Mouse (Mus musculus) neural tube, embryonic 15.5 days (tissue): Measurements from ENCODE around the gene Nampt. TPM values are rescaled to one million over a fixed set of nuclear protein-coding genes. Genes with fewer than 3 reads are reported as not detected.
A peak's percentile ranks its signal among the peaks of the same experiment; 100 is the strongest.

Experiments used
- ATAC-seq: fragments of 200-750 bp; cut with Nextera tagmentation; 2 replicates; pipeline ENCODE4 v1.8.0; 2017; ENCODE audit warnings: mild to moderate bottlenecking, moderate TSS enrichment, moderate library complexity; ENCODE audit not compliant: low FRiP score
- H3K27ac ChIP-seq: fragments of 300-500 bp; sonication (generic); replicated peaks from 2 replicates; pipeline ENCODE4 v1.5.1; 2015; ENCODE audit warnings: mild to moderate bottlenecking, inconsistent platforms
- H3K27me3 ChIP-seq: fragments of 300-500 bp; sonication (generic); replicated peaks from 2 replicates; pipeline ENCODE4 v1.6.1; 2015; ENCODE audit warnings: inconsistent platforms
- H3K36me3 ChIP-seq: fragments of 300-500 bp; sonication (generic); 2 replicates; pipeline ENCODE4 v1.6.1; 2015; ENCODE audit warnings: inconsistent platforms
- H3K4me1 ChIP-seq: fragments of 300-500 bp; sonication (generic); 2 replicates; pipeline ENCODE4 v1.6.1; 2015; ENCODE audit warnings: inconsistent platforms
- H3K4me2 ChIP-seq: fragments of 300-500 bp; sonication (generic); 2 replicates; pipeline ENCODE4 v1.6.1; 2015; ENCODE audit warnings: inconsistent platforms, mild to moderate bottlenecking, moderate library complexity
- H3K4me3 ChIP-seq: fragments of 300-500 bp; sonication (generic); replicated peaks from 2 replicates; pipeline ENCODE4 v1.5.1; 2015; ENCODE audit warnings: mild to moderate bottlenecking, inconsistent platforms
- H3K9ac ChIP-seq: fragments of 300-500 bp; sonication (generic); replicated peaks from 2 replicates; pipeline ENCODE4 v1.6.1; 2015; ENCODE audit warnings: mild to moderate bottlenecking, inconsistent platforms
- H3K9me3 ChIP-seq: fragments of 300-500 bp; sonication (generic); replicated peaks from 2 replicates; pipeline ENCODE4 v1.6.1; 2016; ENCODE audit warnings: inconsistent platforms
- WGBS: fragments of 180-500 bp; shearing (Covaris S2); methylation state at CpG from one replicate; pipeline ENCODE4 v1.1.7; 2015; ENCODE audit warnings: mixed read lengths; 5-methylcytosine and 5-hydroxymethylcytosine counted together
- polyA plus RNA-seq: library from polyadenylated mRNA; unstranded; fragments of >200 nt; fragmentation: Nextera tagmentation; extraction: Ambion mirVana; gene quantifications from 2 replicates; pipeline ENCODE4 v1.2.1, GENCODE M21; 2015

Nampt gene
- polyA plus RNA-seq, result 29.3 and 29.5 TPM in 2 replicates

DNA sequence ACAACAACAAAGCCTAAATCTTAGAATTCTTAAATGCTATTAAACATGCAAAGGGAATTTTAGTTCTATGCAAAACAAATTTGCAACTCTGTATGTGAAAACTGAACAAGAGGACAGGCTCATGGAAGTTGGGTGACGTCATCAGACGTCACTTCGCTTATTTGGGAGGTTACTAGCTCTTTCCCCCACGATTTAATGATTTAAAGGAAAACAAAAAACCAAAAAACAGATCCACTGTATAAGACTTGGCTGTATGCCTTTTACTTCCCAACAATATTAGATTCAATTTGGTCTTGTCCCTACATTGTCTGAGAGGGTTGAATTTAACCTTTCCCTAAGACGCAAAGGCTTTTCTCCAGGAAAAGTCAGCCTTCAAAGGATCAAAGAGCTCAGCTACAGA, at the start of gene Nampt:
TSS of gene Nampt (plus strand) at position 130 of the 400 bp plus-strand sequence.
- Histone ChIP-seq H3K9me3 (no peaks in the 10 kb centered on the region), H3K4me2 (peak within 1 kb of the TSS; percentile 64), H3K4me3 (peak within 1 kb of the TSS; percentile 90), H3K27ac (peak within 1 kb of the TSS; percentile 98), H3K9ac (peak within 1 kb of the TSS; percentile 73), H3K27me3 (no peaks in the 10 kb centered on the region), H3K4me1 (0 out of 2 replicates have a peak, but pooled peaks cover 5% of the 10 kb centered on the region), H3K36me3 (peaks cover 6% of the 10 kb centered on the region; the same call in 1 of the 2 replicates)
- 6% methylated on average over 5 of the region's 5 CpGs for WGBS
- peak; percentile 23 for ATAC-seq

DNA sequence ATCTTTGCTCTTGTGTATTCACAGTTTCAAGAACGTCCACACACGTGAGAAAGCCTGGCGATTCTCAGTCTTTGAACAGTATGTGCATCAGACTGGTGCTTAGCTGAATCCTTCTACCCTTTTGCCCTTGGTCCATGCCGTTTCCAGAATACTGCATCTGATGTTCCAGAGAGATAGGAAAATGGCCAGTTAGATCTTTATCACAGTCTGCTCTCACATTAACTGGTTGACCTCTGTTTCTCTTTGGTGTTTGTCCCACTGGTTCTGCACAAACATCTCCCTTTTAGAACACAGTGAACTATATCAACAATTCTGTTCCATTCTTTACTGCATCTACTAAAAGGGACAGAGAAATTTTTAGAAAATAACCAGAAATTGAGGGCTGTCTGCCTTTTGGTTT, 48.6 kb upstream of the Nampt start:
- ATAC-seq, result no peak
- H3K4me1 ChIP-seq, result no peaks in the 10 kb centered on the region
- no peaks in the 10 kb centered on the region for H3K36me3 ChIP-seq
- WGBS, result 86% methylated on average over 4 of the region's 4 CpGs
- no peaks in the 10 kb centered on the region for H3K9me3 ChIP-seq
- no peak overlapping the region for H3K4me3 ChIP-seq
- H3K4me2 ChIP-seq, result no peak overlapping the region
- H3K27ac ChIP-seq, result no peak overlapping the region
- no peaks in the 10 kb centered on the region for H3K27me3 ChIP-seq
- no peak overlapping the region for H3K9ac ChIP-seq

DNA sequence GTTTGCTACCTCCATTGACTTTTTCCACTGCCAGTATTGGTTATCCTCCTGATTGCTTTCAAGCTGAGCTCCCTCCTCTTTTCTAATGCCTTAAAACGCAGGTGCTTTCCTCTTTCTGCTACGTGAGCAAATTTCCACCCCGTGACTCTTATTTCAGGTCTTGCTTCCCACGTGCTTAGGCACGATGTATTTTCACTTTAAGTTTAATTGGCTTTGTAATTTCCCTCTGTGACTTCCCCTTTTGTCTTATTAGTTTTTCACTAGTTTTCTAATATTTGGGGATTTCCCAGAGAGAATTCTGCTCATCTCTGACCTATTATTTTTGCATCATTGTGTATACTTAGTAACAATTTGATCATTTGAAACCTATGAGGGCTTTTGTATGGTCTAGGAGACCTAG, 44.8 kb upstream of the Nampt start:
- Histone ChIP-seq H3K27ac (no peak overlapping the region), H3K4me1 (no peaks in the 10 kb centered on the region), H3K36me3 (no peaks in the 10 kb centered on the region), H3K27me3 (no peaks in the 10 kb centered on the region), H3K4me3 (no peak overlapping the region), H3K4me2 (no peak overlapping the region), H3K9ac (no peak overlapping the region), H3K9me3 (no peaks in the 10 kb centered on the region)
- 78% methylated on average over 5 of the region's 5 CpGs for WGBS
- ATAC-seq, result no peak

DNA sequence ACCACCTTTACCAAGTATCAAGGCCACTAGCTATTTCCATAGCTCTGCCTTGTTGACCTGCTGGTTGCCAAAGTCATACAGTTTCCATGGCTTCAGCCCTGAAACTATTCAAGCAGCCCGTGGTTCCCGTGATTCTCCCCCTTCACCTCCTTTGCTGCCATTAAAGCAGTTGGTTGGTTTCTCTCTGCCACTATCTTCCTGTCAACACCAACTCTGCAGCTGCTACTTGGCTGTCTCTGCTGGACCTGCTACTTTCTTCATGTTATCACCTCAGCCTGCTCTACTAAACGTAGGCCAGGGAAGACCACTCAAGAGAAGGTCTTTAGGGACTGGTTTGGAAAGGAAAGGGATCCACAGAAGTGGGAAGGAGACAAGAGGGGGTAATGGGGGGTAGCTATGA, 30.3 kb upstream of the Nampt start:
- Histone ChIP-seq H3K27ac (no peak overlapping the region), H3K4me2 (no peak overlapping the region), H3K4me3 (no peak overlapping the region), H3K36me3 (no peaks in the 10 kb centered on the region), H3K9ac (no peak overlapping the region), H3K4me1 (no peaks in the 10 kb centered on the region), H3K27me3 (no peaks in the 10 kb centered on the region), H3K9me3 (no peaks in the 10 kb centered on the region)
- no peak for ATAC-seq
- 78% methylated on average over 3 of the region's 3 CpGs for WGBS

DNA sequence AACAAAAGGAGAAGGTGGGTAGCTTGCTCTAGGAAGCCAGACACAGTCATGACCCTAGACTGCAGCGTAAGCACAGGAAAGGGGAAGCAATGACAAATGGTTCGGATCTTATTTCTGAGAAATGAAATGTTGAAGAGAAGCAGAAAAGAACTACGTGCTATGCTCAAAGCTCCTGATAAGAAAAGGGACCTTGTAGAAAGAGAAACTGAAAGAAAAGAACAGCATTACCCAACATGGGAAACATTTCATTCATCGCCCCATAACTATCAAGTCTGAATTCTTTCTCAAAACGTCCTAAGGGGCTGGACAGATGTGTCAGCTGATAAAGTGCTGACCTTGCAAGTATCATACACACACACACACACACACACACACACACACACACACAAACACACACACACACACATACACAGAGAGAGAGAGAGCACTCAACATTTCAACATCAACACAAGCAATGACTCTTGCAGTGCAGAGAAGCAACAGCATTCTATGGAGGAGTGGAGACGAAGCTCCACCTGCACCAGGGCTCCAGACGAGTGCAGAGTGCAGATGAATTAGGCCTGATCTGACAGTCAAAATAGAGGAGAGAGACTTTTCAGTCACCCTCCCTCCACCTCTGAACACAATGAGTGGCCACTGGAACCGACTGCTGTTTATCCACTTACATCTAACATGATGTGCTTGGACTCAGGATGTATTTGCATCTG, 23.4 kb upstream of the Nampt start:
- WGBS, result 76% methylated on average over 8 of the region's 8 CpGs
- H3K4me1 ChIP-seq, result no peaks in the 10 kb centered on the region
- no peaks in the 10 kb centered on the region for H3K9me3 ChIP-seq
- ATAC-seq, result no peak
- no peaks in the 10 kb centered on the region for H3K36me3 ChIP-seq
- H3K27me3 ChIP-seq, result no peaks in the 10 kb centered on the region
- no peak overlapping the region for H3K4me3 ChIP-seq
- no peak overlapping the region for H3K27ac ChIP-seq
- H3K9ac ChIP-seq, result no peak overlapping the region
- H3K4me2 ChIP-seq, result no peak overlapping the region

DNA sequence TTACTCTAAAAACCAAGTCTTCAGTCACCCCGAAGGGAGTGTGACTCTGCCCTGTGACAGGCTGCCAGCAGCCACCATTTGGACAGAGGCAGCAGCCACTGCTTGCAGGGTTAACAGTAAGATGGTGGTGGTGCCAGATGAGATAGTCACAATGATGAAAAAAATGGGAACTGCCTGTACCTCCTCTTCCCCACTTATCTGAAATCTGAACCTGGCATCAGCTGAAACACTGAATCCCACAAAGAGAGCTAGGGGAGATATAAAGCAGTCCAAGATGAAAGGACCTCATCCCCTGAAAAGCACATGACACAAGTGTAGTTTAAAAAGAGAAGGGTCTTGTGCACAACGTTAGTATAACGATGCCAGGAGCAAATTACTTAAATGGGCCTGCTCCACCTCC, 21.9 kb upstream of the Nampt start:
- WGBS, result 70% methylated on average over 3 of the region's 3 CpGs

DNA sequence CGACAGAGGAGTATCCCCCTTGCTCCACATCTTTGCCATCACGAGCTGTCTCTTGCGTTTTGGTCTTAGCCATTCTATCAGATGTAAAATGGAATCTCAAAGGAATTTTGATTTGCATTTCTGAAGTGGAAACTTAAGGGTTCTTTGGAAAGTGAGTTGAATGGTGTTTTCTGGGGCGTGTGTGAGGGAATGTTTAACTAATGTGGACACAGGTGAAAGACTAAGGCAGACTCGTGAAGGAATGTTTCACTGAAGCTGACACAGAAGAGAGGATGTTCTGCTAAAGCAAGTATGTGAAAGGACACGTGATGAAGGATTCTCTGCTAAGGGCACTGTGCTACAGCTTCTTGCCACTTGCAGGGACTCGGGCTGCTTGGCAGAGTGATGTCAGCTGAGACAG, 18.3 kb upstream of the Nampt start:
- ATAC-seq, result no peak
- Histone ChIP-seq H3K4me3 (no peak overlapping the region), H3K4me1 (no peaks in the 10 kb centered on the region), H3K36me3 (no peaks in the 10 kb centered on the region), H3K4me2 (no peak overlapping the region), H3K9ac (no peak overlapping the region), H3K27ac (no peak overlapping the region), H3K27me3 (no peaks in the 10 kb centered on the region), H3K9me3 (no peaks in the 10 kb centered on the region)
- WGBS, result 84% methylated on average over 7 of the region's 7 CpGs

More for the DNA sequence above, 21.9 kb upstream of the Nampt start:
- Histone ChIP-seq H3K9ac (no peak overlapping the region), H3K4me3 (no peak overlapping the region), H3K4me1 (no peaks in the 10 kb centered on the region), H3K4me2 (no peak overlapping the region), H3K27me3 (no peaks in the 10 kb centered on the region), H3K36me3 (no peaks in the 10 kb centered on the region), H3K27ac (no peak overlapping the region), H3K9me3 (no peaks in the 10 kb centered on the region)
- ATAC-seq, result no peak

DNA sequence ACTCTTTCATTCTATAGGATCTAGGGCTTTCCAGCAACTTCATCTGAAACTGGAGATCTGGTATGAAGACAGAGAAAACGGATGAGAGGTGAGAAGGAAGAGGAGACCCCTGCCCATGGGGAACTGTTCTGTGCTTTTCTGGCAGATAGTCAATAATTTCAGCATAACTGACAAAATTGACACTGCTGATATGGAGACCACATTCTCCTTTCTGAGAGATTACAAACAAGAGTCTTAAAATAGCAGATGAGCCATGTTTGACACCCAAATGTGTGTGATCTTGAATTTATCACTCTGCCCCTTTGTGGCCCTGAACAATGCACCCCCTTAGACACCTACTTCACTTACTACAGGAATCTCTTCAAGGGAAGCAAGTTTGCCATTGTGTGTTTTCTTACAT, 13.8 kb upstream of the Nampt start:
- H3K36me3 ChIP-seq, result no peaks in the 10 kb centered on the region
- H3K4me3 ChIP-seq, result no peak overlapping the region
- no peaks in the 10 kb centered on the region for H3K9me3 ChIP-seq
- no peaks in the 10 kb centered on the region for H3K27me3 ChIP-seq
- ATAC-seq, result no peak
- H3K4me2 ChIP-seq, result no peak overlapping the region
- no peak overlapping the region for H3K27ac ChIP-seq
- H3K4me1 ChIP-seq, result no peaks in the 10 kb centered on the region
- 71% methylated on average over 1 of the region's 1 CpGs for WGBS
- H3K9ac ChIP-seq, result no peak overlapping the region

DNA sequence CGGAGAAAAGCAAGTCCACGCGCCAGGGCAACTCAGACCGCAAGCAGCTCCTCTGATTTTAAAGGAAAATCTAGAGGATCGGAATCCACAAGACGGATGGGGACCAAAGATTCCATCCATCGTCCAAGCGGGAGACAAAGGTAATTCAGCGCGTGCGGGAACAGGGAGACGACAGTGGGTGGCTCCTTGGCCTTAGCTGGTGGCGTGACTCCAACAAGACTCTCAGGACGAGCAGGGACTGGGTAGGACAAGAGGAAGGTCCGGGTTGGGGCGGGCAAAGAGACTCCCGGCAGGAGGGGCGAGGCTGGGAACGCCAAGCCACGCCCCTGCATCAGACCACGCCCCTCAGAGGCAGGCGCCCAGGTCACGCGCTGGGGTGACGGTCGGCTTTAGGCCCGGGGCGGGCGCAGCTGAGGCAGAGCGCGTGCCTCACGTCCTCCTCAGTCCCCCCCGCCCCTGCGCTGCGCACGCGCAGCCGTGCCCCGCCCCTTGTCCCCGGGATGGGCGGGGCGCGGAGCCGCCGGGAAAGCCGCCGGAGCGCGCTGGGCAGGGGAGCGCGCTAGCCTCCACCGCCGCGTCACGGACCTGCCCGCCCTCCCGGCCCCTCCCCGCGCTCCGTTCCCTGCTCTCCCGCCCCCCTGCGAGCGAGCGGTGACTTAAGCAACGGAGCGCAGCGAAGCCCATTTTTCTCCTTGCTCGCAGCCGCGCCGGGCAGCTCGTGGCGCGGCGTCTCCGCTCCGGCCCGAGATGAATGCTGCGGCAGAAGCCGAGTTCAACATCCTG, 669 bp downstream of the Nampt start:
- peak overlapping the region; percentile 90 for H3K4me3 ChIP-seq
- under 1% methylated on average over 76 of the region's 80 CpGs for WGBS
- ATAC-seq, result peak; percentile 96

DNA sequence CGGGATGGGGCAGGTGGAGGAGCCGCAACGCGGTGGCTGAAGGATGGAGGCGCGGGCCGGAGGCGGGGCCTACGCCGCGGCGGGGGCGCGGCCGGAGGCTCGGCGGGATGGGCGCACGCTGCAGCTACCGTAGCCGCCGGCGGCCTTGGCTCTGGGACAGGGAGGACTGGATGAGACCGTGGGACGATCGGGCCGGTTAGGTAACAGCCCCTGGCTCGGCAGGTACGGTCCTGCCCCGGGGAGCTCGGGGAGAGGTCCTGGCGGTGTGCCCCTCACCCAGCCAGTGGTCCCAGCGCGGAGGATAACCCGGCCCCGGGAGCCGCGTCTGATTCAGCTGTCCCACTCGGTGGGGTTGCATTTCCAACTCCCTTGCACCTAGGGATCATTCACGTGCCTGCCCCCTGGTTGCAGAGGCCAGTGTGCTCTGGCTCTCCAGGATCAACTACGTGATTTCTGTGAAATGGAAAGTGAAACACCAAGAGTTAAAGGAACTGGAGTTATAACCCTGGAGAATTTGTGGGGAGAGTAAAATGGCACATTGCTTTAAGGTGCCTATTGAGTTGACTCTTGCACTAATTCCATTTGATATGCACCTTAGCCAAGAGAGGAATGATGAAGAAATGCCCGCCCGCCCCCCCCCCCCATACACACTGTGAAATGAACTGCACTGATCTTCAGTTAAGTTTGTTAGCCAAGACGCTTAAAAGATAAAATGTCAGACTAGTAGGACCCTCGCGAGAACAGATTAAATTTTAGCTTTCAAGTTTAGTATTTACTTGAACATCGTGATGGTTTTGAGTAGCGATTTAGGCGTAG, 1.6 kb downstream of the Nampt start:
- Histone ChIP-seq H3K27me3 (no peaks in the 10 kb centered on the region), H3K4me3 (peak overlapping the region; percentile 90), H3K4me2 (peak overlapping the region; percentile 64), H3K9me3 (no peaks in the 10 kb centered on the region), H3K4me1 (0 out of 2 replicates have a peak, but pooled peaks cover 5% of the 10 kb centered on the region), H3K27ac (peak overlapping the region; percentile 98), H3K36me3 (peaks cover 6% of the 10 kb centered on the region; the same call in 1 of the 2 replicates), H3K9ac (peak overlapping the region; percentile 73)
- WGBS, result 2% methylated on average over 49 of the region's 49 CpGs
- ATAC-seq, result peak; percentile 83

More for the DNA sequence above, 669 bp downstream of the Nampt start:
- 0 out of 2 replicates have a peak, but pooled peaks cover 5% of the 10 kb centered on the region for H3K4me1 ChIP-seq
- peaks cover 6% of the 10 kb centered on the region; the same call in 1 of the 2 replicates for H3K36me3 ChIP-seq
- H3K27ac ChIP-seq, result peak overlapping the region; percentile 98
- peak overlapping the region; percentile 64 for H3K4me2 ChIP-seq
- no peaks in the 10 kb centered on the region for H3K9me3 ChIP-seq
- H3K9ac ChIP-seq, result peak overlapping the region; percentile 73
- H3K27me3 ChIP-seq, result no peaks in the 10 kb centered on the region

DNA sequence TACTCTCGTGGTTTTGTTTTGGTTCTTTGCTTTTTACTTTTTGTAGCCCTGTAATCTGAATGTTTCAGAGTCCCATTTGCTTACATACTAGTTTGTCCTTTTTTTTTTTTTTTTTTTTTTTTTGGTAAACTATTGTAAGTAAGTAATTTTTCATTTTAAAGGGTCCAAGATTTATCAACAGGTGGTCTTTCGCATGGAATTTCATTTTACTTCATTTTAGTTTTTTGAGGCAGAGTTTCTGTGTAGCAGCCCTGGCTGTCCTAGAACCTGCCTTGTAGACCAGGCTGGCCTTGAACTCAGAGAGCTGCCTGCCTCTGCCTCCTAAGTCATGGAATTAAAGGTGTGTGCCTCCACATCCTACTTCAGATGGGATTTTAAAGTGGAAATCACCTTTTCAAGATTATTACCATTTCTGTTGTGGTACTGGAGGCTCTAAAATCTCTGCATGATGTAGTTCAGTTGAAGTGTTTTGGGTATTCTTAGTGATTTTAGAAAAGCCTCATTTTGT, 2.2 kb downstream of the Nampt start:
- ATAC-seq, result no peak
- 41% methylated on average over 2 of the region's 2 CpGs for WGBS
- Histone ChIP-seq H3K9me3 (no peaks in the 10 kb centered on the region), H3K4me2 (peak overlapping the region; percentile 64), H3K4me1 (0 out of 2 replicates have a peak, but pooled peaks cover 5% of the 10 kb centered on the region), H3K36me3 (peaks cover 6% of the 10 kb centered on the region; the same call in 1 of the 2 replicates), H3K9ac (no peak overlapping the region), H3K4me3 (peak overlapping the region; percentile 90), H3K27me3 (no peaks in the 10 kb centered on the region), H3K27ac (no peak overlapping the region)
